ENCODE assay signal across 8 mouse cellular contexts in the genomic region with DNA sequence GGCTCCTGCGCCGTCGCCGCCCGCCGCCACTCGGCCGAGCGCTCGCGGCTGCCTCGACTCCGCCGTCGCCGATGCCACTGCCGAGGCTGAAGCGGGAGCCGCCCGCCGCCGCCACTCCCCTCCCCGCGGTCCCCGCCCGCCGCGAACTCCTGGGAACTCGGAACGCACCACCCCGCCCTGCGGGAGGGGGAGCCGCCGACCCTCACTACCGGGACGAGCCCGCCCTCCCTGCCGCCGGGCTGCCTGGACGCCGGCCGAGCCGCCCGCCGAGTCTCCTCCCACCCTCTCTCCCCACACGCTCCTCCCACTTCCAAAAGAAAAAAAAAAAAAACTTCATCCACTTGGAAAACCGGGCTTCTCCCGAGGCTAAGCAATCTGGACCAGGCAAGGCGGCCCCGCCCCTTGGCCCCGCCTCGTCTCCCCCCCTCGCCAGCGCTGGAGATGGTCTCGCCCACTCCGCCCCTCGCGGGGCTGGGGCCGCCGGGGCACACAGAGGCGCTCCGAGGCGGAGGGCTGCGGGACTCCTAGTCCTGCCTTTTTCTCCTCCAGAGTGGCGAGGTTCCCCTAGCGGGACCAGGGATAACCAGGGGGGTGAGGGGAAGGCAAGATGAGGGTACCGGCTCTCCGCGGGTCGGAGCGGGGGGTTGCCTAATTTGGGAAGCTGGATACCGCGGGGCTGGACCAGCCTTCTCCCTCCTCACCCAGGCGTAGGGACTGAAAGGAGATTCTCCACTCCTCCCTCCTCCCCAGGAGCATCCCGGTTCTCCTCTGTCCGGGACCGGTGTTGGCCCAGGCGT. TPM values are rescaled to one million over a fixed set of nuclear protein-coding genes. Genes with fewer than 3 reads are reported as not detected.
DNase-seq lines count a peak whose midpoint lies in the region; ATAC-seq and TF ChIP-seq lines count a peak whose summit lies in the region.

No protein-coding gene starts in this region.

- peaks cover 1% of the 10 kb centered on the region; the same call in 1 of the 2 replicates for H3K36me3 ChIP-seq in heart, embryonic 13.5 days
- H3K36me3 ChIP-seq in kidney, embryonic 16.5 days (ENCODE audit: insufficient read depth, low read length) = no peaks in the 10 kb centered on the region
- H3K36me3 ChIP-seq in limb, embryonic 15.5 days = no peaks in the 10 kb centered on the region
- H3K36me3 ChIP-seq in midbrain, postnatal 0 days (ENCODE audit: insufficient read depth, low read length) = no peaks in the 10 kb centered on the region
- no peaks in the 10 kb centered on the region for H3K36me3 ChIP-seq in stomach, embryonic 14.5 days (ENCODE audit: control insufficient read depth, insufficient read depth, low read length)

- under 1% methylated on average over 50 of the region's 78 CpGs for WGBS in heart, embryonic 13.5 days
- under 1% methylated on average over 60 of the region's 78 CpGs for WGBS in kidney, embryonic 16.5 days
- under 1% methylated on average over 47 of the region's 78 CpGs for WGBS in limb, embryonic 15.5 days
- WGBS in midbrain, postnatal 0 days = 1% methylated on average over 38 of the region's 78 CpGs
- WGBS in stomach, embryonic 14.5 days = 0% methylated on average over 52 of the region's 78 CpGs

- peak overlapping the region; percentile 99 for H3K9ac ChIP-seq in heart, embryonic 13.5 days
- H3K9ac ChIP-seq in kidney, embryonic 16.5 days (replicated peaks; ENCODE audit: low read length) = peak overlapping the region; percentile 98
- H3K9ac ChIP-seq in limb, embryonic 15.5 days = peak overlapping the region; percentile 85
- peak overlapping the region; percentile 67 for H3K9ac ChIP-seq in midbrain, postnatal 0 days (replicated peaks; ENCODE audit: low read length, poor library complexity, severe bottlenecking)
- H3K9ac ChIP-seq in stomach, embryonic 14.5 days (replicated peaks; ENCODE audit: low read depth, low read length) = peak overlapping the region; percentile 87

- H3K4me3 ChIP-seq in heart, embryonic 13.5 days = peak overlapping the region; percentile 92
- H3K4me3 ChIP-seq in kidney, embryonic 16.5 days (ENCODE audit: low read length) = peak overlapping the region; percentile 83
- H3K4me3 ChIP-seq in limb, embryonic 15.5 days = peak overlapping the region; percentile 74
- peak overlapping the region; percentile 90 for H3K4me3 ChIP-seq in midbrain, postnatal 0 days (ENCODE audit: low read depth, low read length)
- peak overlapping the region; percentile 90 for H3K4me3 ChIP-seq in stomach, embryonic 14.5 days (ENCODE audit: low read depth, low read length)

- peak; percentile 90 for ATAC-seq in heart, embryonic 13.5 days (ENCODE audit: extremely low read depth, insufficient number of reproducible peaks, low FRiP score, low TSS enrichment)
- ATAC-seq in kidney, embryonic 16.5 days (ENCODE audit: low FRiP score, low TSS enrichment) = peak; percentile 96
- peak; percentile 94 for ATAC-seq in limb, embryonic 15.5 days (ENCODE audit: insufficient number of reproducible peaks, low FRiP score, low TSS enrichment, low read depth)
- ATAC-seq in midbrain, postnatal 0 days (ENCODE audit: low FRiP score) = peak; percentile 96
- ATAC-seq in stomach, embryonic 14.5 days (ENCODE audit: insufficient number of reproducible peaks, insufficient read depth, low FRiP score, low read depth) = peak; percentile 97

- peaks cover 34% of the 10 kb centered on the region for H3K4me1 ChIP-seq in heart, embryonic 13.5 days
- peaks cover 20% of the 10 kb centered on the region for H3K4me1 ChIP-seq in kidney, embryonic 16.5 days (ENCODE audit: insufficient read depth, low read length)
- peaks cover 12% of the 10 kb centered on the region for H3K4me1 ChIP-seq in limb, embryonic 15.5 days
- no peaks in the 10 kb centered on the region for H3K4me1 ChIP-seq in midbrain, postnatal 0 days (ENCODE audit: insufficient read depth, low read length)
- H3K4me1 ChIP-seq in stomach, embryonic 14.5 days (ENCODE audit: control insufficient read depth, insufficient read depth, low read length) = peaks cover 16% of the 10 kb centered on the region; the same call in 1 of the 2 replicates

- no peak for TF ChIP-seq CTCF in midbrain, postnatal 0 days (IDR thresholded peaks at IDR 0.05)

- H3K27me3 ChIP-seq in heart, embryonic 13.5 days (replicated peaks) = no peaks in the 10 kb centered on the region
- no peaks in the 10 kb centered on the region for H3K27me3 ChIP-seq in kidney, embryonic 16.5 days (ENCODE audit: insufficient read depth, low read length)
- H3K27me3 ChIP-seq in limb, embryonic 15.5 days = no peaks in the 10 kb centered on the region
- no peaks in the 10 kb centered on the region for H3K27me3 ChIP-seq in midbrain, postnatal 0 days (ENCODE audit: insufficient read depth, low read length)
- no peaks in the 10 kb centered on the region for H3K27me3 ChIP-seq in stomach, embryonic 14.5 days (ENCODE audit: control insufficient read depth, insufficient read depth, low read length)

- H3K4me2 ChIP-seq in heart, embryonic 13.5 days = peak overlapping the region; percentile 95
- H3K4me2 ChIP-seq in kidney, embryonic 16.5 days (replicated peaks; ENCODE audit: low read depth, low read length) = peak overlapping the region; percentile 75
- peak overlapping the region; percentile 87 for H3K4me2 ChIP-seq in limb, embryonic 15.5 days
- peak overlapping the region; percentile 84 for H3K4me2 ChIP-seq in midbrain, postnatal 0 days (ENCODE audit: low read depth, low read length, poor library complexity, severe bottlenecking)
- peak overlapping the region; percentile 74 for H3K4me2 ChIP-seq in stomach, embryonic 14.5 days (replicated peaks; ENCODE audit: low read depth, low read length)

- peak; percentile 95 for DNase-seq in 3134 (ENCODE audit: extremely low read depth, insufficient read length, low spot score)
- peak; percentile 96 for DNase-seq in brain, adult 2 months (ENCODE audit: low read depth, low spot score)
- peak; percentile 61 for DNase-seq in fibroblast of lung, adult 2 months (ENCODE audit: low read depth)
- peak; percentile 95 for DNase-seq in midbrain, postnatal 0 days (ENCODE audit: low spot score)

- no peaks in the 10 kb centered on the region for H3K9me3 ChIP-seq in heart, embryonic 13.5 days
- no peaks in the 10 kb centered on the region for H3K9me3 ChIP-seq in kidney, embryonic 16.5 days (ENCODE audit: low read length)
- no peaks in the 10 kb centered on the region for H3K9me3 ChIP-seq in limb, embryonic 15.5 days
- H3K9me3 ChIP-seq in midbrain, postnatal 0 days (ENCODE audit: low read length) = no peaks in the 10 kb centered on the region
- H3K9me3 ChIP-seq in stomach, embryonic 14.5 days (ENCODE audit: control insufficient read depth, low read depth, low read length) = no peaks in the 10 kb centered on the region

- H3K27ac ChIP-seq in heart, embryonic 13.5 days (replicated peaks) = peak overlapping the region; percentile 99
- H3K27ac ChIP-seq in kidney, embryonic 16.5 days (ENCODE audit: low read length) = peak overlapping the region; percentile 98
- peak overlapping the region; percentile 96 for H3K27ac ChIP-seq in limb, embryonic 15.5 days
- H3K27ac ChIP-seq in midbrain, postnatal 0 days (ENCODE audit: low read depth, low read length) = peak overlapping the region; percentile 76
- peak overlapping the region; percentile 97 for H3K27ac ChIP-seq in stomach, embryonic 14.5 days (ENCODE audit: low read length)

RNA-seq across cellular contexts. Expression of a gene that starts 1.2 kb away (rescaled TPM):
- 12.9 and 15.5 TPM in 2 replicates for polyA plus RNA-seq in heart, embryonic 13.5 days (2015; fragmentation: Nextera tagmentation; extraction: Ambion mirVana)
- polyA plus RNA-seq in kidney, embryonic 16.5 days (2015; fragmentation: Nextera tagmentation; extraction: Ambion mirVana) = 16.7 and 16.9 TPM in 2 replicates
- 25.4 and 25.7 TPM in 2 replicates for polyA plus RNA-seq in limb, embryonic 15.5 days (2015; fragmentation: Nextera tagmentation; extraction: Ambion mirVana)
- 43.7 and 58.6 TPM in 2 replicates for total RNA-seq in midbrain, postnatal 0 days (2014; rRNA removed)
- polyA plus RNA-seq in midbrain, postnatal 0 days (2015; fragmentation: Nextera tagmentation; extraction: Ambion mirVana) = 18.6 and 22.8 TPM in 2 replicates
- polyA plus RNA-seq in stomach, embryonic 14.5 days (2014; fragmentation: Nextera tagmentation; extraction: Ambion mirVana) = 16.0 and 18.3 TPM in 2 replicates

Comparison
In these comparisons a context has a peak if more than half of its experiments do, and no peak if none do; other contexts are left out.
1. Peak in every context shown above with its lines: DNase-seq, ATAC-seq, H3K4me3 ChIP-seq and H3K27ac ChIP-seq.